Mouse (Mus musculus) heart, embryonic 13.5 days (tissue): Measurements from ENCODE around the gene Ifitm3. TPM values are rescaled to one million over a fixed set of nuclear protein-coding genes. Genes with fewer than 3 reads are reported as not detected.
A peak's percentile ranks its signal among the peaks of the same experiment; 100 is the strongest.
"Not testable (repeated sequence)": the region's sequence is repeated elsewhere in the genome, so short reads cannot be mapped to it uniquely, and the experiment has no call there.

Source experiments
- ATAC-seq: fragments of 200-750 bp; cut with Nextera tagmentation; 2 replicates; pipeline ENCODE4 v1.8.0; 2017; ENCODE audit warnings: moderate TSS enrichment; ENCODE audit not compliant: insufficient number of reproducible peaks, low FRiP score, low TSS enrichment; ENCODE audit errors: extremely low read depth
- H3K27ac ChIP-seq: fragments of 300-500 bp; sonication (generic); replicated peaks from 2 replicates; pipeline ENCODE4 v1.5.1; 2015; ENCODE audit warnings: moderate library complexity, mild to moderate bottlenecking, inconsistent platforms
- H3K27me3 ChIP-seq: fragments of 300-500 bp; sonication (generic); replicated peaks from 2 replicates; pipeline ENCODE4 v1.6.1; 2015; ENCODE audit warnings: mild to moderate bottlenecking, inconsistent platforms
- H3K36me3 ChIP-seq: fragments of 300-500 bp; sonication (generic); 2 replicates; pipeline ENCODE4 v1.6.1; 2015; ENCODE audit warnings: mild to moderate bottlenecking, inconsistent platforms
- H3K4me1 ChIP-seq: fragments of 300-500 bp; sonication (generic); 2 replicates; pipeline ENCODE4 v1.6.1; 2015; ENCODE audit warnings: inconsistent platforms
- H3K4me2 ChIP-seq: fragments of 300-500 bp; sonication (generic); 2 replicates; pipeline ENCODE4 v1.6.1; 2015; ENCODE audit warnings: inconsistent platforms, mild to moderate bottlenecking, moderate library complexity
- H3K4me3 ChIP-seq: fragments of 300-500 bp; sonication (generic); 2 replicates; pipeline ENCODE4 v1.5.1; 2015; ENCODE audit warnings: moderate library complexity, mild to moderate bottlenecking, inconsistent platforms
- H3K9ac ChIP-seq: fragments of 300-500 bp; sonication (generic); 2 replicates; pipeline ENCODE4 v1.6.1; 2015; ENCODE audit warnings: inconsistent platforms, mild to moderate bottlenecking, moderate library complexity
- H3K9me3 ChIP-seq: fragments of 300-500 bp; sonication (generic); 2 replicates; pipeline ENCODE4 v1.6.1; 2016; ENCODE audit warnings: inconsistent platforms
- WGBS: fragments of 180-500 bp; shearing (Covaris S2); methylation state at CpG from one replicate; pipeline ENCODE4 v1.1.7; 2015; ENCODE audit warnings: mixed read lengths; 5-methylcytosine and 5-hydroxymethylcytosine counted together
- polyA plus RNA-seq: library from polyadenylated mRNA; unstranded; fragments of >200 nt; fragmentation: Nextera tagmentation; extraction: Ambion mirVana; gene quantifications from 2 replicates; pipeline ENCODE4 v1.2.1, GENCODE M21; 2015

Ifitm3 gene
- polyA plus RNA-seq, 1 experiment from 2014 or later = 73.2 TPM

DNA sequence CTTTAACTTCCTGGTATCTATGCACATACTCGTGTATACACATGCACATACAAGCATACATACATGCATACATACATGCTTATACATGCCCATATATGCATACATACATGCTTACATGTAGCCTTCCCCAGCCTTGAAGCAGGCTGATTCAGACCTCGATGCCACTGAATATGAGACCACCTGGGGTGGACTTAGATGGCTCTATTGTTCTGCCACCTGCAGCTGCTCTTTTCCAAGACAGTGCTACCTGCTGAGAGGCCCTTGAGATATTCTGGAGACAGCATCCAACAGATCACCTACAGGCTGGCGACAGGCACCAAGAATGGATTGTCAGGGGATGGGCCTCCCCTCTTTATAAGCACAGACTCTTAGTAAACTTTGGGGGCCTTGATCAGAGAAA is 19.8 kb upstream of the Ifitm3 start:
- Histone ChIP-seq H3K9ac (no peak overlapping the region), H3K4me3 (no peak overlapping the region), H3K27me3 (no peaks in the 10 kb centered on the region), H3K4me1 (no peaks in the 10 kb centered on the region), H3K4me2 (no peak overlapping the region), H3K27ac (no peak overlapping the region), H3K9me3 (no peaks in the 10 kb centered on the region), H3K36me3 (no peaks in the 10 kb centered on the region)
- ATAC-seq = no peak
- WGBS = 55% methylated on average over 3 of the region's 3 CpGs

DNA sequence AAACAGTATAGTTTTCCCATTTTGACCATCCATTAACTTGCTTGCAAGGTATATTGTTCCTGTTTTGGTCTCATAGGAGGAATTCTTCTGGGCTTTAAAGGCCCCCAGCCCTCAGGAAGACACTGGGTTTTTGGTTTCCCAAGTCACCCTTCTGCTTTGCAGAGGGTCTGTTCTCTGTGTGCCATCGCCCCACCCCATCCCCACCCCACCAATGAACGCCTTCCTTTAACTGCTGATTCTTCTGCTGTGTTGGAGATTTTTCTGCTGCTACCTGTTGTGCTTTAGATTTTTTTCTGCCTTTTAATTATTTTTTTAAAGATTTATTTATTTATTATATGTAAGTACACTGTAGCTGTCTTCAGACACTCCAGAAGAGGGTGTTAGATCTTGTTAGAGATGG is 18.3 kb upstream of the Ifitm3 start, which contains the start of gene Gm17387:
TSS of gene Gm17387 (plus strand) at position 301 of the 400 bp plus-strand sequence.
- no peaks in the 10 kb centered on the region for H3K9me3 ChIP-seq
- 76% methylated on average over 2 of the region's 2 CpGs for WGBS
- no peaks in the 10 kb centered on the region for H3K36me3 ChIP-seq
- ATAC-seq = no peak
- H3K4me3 ChIP-seq = no peak within 1 kb of the TSS
- H3K27ac ChIP-seq = no peak within 1 kb of the TSS
- H3K4me2 ChIP-seq = no peak within 1 kb of the TSS
- H3K9ac ChIP-seq = no peak within 1 kb of the TSS
- H3K27me3 ChIP-seq = no peaks in the 10 kb centered on the region
- H3K4me1 ChIP-seq = no peaks in the 10 kb centered on the region

DNA sequence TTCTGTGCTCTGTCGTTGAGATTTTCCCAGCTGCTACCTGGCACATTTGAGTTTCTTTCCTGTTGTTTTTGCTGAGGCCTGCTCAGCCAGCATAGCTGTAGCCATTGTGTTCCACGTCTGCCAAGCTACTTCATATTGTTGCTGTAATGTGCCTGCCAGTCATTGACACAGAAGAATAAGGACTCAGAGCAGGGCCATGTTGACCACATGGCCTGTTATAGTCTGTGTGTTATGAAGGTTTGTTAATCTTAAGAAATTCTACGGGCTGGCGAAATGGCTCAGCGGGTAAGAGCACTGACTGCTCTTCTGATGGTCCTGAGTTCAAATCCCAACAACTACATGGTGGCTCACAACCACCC is 16.1 kb upstream of the Ifitm3 start:
- no peaks in the 10 kb centered on the region for H3K27me3 ChIP-seq
- ATAC-seq = no peak
- WGBS = 65% methylated on average over 5 of the region's 5 CpGs
- no peak overlapping the region for H3K9ac ChIP-seq
- H3K9me3 ChIP-seq = no peaks in the 10 kb centered on the region
- no peaks in the 10 kb centered on the region for H3K4me1 ChIP-seq
- H3K36me3 ChIP-seq = no peaks in the 10 kb centered on the region
- peak overlapping the region; percentile 34 for H3K27ac ChIP-seq
- no peak overlapping the region for H3K4me3 ChIP-seq
- no peak overlapping the region for H3K4me2 ChIP-seq

DNA sequence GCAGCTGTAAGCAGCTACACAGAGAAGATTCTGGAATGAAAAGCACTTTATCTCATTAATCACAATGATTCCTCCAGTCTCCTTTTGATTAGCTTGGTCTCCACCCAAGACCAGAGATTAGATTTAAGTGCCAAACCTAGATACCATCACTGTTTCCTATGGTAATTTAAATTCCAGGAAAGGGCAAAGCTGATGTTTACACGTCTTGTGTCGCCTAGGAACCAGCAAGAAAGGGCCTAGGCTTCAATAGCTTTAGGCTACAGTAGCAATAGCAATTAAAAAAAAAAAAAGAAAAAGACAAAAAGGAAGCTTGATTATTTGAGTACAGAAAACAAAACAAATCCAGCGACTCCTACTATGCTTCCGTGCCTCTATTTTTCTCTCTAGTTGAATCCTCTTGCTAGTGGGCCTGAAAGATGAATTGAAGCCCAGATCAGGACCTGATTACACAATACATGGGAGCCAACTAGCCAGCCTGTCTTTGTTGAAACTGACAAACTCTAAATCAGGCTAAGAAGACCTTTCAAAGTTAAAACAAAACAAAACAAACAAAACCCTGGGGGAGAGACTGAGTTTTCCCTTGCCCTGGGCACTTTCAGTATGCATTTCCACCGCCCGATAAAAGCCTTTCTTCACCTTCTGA is 15.6 kb upstream of the Ifitm3 start:
- Histone ChIP-seq H3K4me1 (no peaks in the 10 kb centered on the region), H3K27me3 (no peaks in the 10 kb centered on the region), H3K4me3 (no peak overlapping the region), H3K4me2 (no peak overlapping the region), H3K9me3 (no peaks in the 10 kb centered on the region), H3K27ac (peak overlapping the region; percentile 34), H3K36me3 (no peaks in the 10 kb centered on the region), H3K9ac (no peak overlapping the region)
- no peak for ATAC-seq
- 51% methylated on average over 6 of the region's 6 CpGs for WGBS

DNA sequence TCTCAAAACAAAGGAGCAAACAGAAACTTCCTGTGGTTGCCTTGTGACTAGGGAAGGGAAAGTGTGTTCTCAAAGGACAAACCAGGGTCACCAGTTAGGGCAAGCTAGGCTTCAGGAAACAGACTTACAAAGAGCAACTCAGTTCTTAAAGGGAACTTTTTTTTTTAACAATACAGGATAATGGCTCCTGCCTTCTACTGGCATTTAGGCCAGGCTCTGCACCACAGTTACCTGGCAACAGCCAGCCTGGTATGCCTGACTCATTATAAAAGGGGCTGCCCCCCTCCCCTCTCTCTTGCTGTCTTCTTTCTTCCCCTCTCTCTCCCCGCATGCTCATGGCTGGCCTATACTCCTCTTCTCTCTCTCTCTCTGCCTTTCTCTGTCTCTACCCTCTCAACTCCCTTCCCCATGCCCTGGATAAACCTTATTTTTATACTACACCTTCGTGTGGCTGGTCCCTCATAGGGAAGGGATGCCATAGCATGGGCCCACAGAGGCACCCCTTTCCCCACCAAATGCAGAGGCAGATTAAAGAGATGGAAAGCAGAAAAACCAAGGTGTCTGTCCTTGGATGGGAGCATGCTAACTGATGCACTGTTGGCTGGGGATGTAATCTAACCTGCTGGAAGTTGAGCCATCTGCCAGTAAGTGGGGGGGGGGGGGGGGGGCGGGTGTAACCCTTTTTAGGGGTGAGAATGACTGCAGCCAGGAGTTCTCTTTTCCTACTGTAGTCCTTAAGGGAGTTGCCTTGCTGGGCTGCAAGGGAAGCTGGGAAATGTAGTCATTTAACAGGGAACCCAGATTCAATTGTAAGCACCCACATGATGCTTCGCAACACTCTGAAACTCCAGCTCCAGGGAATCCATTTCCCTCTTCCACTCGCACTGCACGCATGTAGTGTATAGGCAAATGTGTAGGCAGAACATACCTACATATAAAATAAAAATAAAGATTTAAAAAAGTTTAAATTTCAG is 14.6 kb upstream of the Ifitm3 start:
- H3K9me3 ChIP-seq = no peaks in the 10 kb centered on the region
- no peak overlapping the region for H3K4me3 ChIP-seq
- H3K9ac ChIP-seq = no peak overlapping the region
- no peaks in the 10 kb centered on the region for H3K36me3 ChIP-seq
- 59% methylated on average over 5 of the region's 6 CpGs for WGBS
- H3K27ac ChIP-seq = no peak overlapping the region
- H3K4me1 ChIP-seq = no peaks in the 10 kb centered on the region
- ATAC-seq = no peak
- H3K27me3 ChIP-seq = no peaks in the 10 kb centered on the region
- no peak overlapping the region for H3K4me2 ChIP-seq

DNA sequence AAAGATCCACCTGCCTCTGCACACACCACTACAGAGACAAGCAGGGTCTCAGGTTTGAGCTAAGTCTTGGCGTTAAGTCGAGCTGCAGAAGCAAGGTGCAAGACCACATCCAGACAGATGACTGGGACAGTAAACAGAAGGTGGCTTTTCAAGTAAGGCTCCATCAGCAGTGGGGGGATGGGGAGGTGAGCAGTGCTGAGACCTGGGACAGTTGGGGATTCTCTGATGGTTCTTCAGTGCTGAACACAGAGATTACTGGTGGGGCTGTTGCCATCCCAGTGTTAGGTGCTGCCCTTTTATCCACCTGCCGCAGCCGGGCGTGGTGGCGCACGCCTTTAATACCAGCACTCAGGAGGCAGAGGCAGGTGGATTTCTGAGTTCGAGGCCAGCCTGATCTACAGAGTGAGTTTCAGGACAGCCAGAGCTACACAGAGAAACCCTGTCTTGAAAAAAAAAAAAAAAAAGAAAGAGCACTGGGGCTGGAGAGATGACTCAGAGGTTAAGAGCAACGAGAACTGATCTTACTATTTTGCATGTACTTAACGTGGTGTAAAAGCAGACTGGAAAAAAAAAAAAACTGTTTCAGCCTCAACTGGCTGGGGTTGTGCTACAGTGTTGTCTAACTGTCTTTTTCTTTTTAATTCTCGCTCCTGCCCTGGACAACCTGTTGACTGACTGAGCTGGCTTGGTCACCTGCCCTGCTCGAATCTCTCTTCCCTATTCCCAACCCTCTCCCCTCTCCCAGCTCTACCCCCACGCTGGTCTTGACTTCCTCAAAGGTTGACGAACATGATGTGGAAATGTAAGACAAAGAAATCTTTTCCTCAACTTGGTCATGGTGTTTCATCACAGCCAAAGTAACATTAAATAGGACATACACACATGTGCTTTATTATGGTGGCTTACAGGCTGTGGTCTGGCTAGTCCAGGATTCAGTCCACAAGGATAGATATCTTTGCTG is 11.2 kb upstream of the Ifitm3 start:
- ATAC-seq = no peak
- Histone ChIP-seq H3K4me1 (no peaks in the 10 kb centered on the region), H3K4me2 (no peak overlapping the region), H3K27me3 (no peaks in the 10 kb centered on the region), H3K4me3 (no peak overlapping the region), H3K27ac (no peak overlapping the region), H3K9me3 (no peaks in the 10 kb centered on the region), H3K36me3 (no peaks in the 10 kb centered on the region), H3K9ac (no peak overlapping the region)
- 67% methylated on average over 14 of the region's 14 CpGs for WGBS

DNA sequence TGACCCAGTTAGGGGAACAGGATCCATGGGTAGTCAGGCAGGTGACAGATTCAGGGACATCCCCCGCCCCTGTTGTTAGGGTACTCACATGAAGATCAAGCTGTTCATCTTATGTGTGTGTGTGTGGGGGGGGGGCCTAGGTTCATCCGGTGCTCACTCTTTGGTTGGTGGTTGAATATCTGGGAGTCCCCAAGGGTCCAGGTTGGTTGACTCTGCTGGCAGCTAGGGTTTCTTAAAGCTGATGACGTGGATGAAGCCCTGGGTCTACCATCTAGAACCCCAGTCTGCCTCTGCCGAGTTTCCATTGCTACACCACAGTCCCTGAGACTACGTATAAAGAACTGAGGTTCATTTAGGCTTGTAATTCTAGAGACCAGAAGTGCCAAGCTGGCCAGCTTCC is 8.5 kb upstream of the Ifitm3 start:
- Histone ChIP-seq H3K4me2 (no peak overlapping the region), H3K36me3 (no peaks in the 10 kb centered on the region), H3K9me3 (no peaks in the 10 kb centered on the region), H3K9ac (no peak overlapping the region), H3K27ac (no peak overlapping the region), H3K4me3 (no peak overlapping the region), H3K27me3 (no peaks in the 10 kb centered on the region), H3K4me1 (no peaks in the 10 kb centered on the region)
- 79% methylated on average over 5 of the region's 5 CpGs for WGBS
- no peak for ATAC-seq

DNA sequence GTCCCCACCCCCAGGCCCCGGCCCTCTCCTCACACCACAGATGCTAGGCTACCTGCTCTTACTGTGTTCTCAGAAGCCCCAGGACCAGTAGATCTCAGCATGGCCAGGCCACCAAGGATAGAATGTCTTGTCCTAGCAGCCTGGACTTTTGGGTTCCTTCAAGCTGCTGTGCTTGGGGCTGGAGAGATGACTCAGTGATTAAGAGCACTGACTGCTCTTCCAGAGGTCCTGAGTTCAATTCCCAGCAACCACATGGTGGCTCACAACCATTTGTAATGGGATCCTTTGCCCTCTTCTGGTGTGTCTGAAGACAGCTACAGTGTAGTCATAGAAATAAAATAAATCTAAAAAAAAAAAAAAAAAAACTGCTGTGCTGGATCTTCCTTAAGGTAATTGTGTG is 7.3 kb upstream of the Ifitm3 start, which contains the start of gene Ifitm6:
TSS of gene Ifitm6 (minus strand) at position 101 of the 400 bp plus-strand sequence.
- WGBS = 88% methylated on average over 1 of the region's 1 CpGs
- ATAC-seq, H3K27ac ChIP-seq, H3K27me3 ChIP-seq, H3K9ac ChIP-seq, H3K36me3 ChIP-seq, H3K4me1 ChIP-seq, H3K4me3 ChIP-seq, H3K4me2 ChIP-seq, H3K9me3 ChIP-seq: not testable (repeated sequence)

DNA sequence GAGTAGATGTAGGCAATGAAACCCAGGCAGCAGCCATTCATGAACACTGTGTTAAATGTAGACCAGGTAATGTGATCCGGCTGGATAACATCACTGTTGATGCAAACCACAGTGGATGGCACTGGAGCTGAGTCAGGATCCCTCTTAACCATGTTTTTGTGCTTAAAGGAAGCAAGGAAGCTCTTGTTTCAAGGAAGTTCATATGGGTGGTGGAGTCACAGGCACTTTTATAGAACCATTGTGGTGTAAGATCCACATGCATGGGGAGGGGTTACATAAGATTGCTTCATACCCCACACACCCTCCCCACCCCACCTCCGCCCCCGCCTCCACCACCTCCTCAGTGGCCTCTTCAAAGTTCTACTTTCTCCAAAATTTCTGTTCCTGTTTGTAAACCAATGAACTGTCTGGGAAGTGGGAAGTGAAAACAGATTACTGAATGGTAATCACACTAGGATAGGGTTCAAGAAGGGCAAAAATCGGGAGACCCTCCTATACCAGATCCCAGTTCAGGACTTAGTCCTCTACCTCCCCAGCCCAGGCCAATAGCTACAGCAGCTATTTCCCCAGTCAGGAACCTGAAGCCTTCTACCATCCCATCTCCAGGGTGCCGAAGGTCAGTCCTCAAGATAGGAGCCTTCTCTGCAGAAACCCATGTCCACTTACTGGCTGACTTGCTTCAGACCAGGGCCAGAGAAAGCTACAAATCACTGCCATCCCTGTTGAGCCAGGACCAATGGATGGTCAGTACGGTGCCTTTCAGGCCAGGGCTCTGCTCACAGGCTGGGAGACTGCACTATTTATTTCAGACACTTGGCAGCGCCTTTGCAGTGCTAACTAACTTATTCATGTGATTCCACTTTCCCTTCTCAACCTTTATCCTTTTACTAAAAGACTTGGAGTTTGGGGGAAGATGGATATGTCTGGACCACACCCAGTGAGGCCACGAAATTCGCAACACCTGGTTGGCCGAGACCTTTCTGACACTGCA is 6.4 kb upstream of the Ifitm3 start:
- Histone ChIP-seq H3K9ac (no peak overlapping the region), H3K9me3 (no peaks in the 10 kb centered on the region), H3K4me1 (no peaks in the 10 kb centered on the region), H3K4me2 (no peak overlapping the region), H3K36me3 (no peaks in the 10 kb centered on the region), H3K4me3 (no peak overlapping the region), H3K27ac (no peak overlapping the region), H3K27me3 (no peaks in the 10 kb centered on the region)
- ATAC-seq = no peak
- 74% methylated on average over 10 of the region's 10 CpGs for whole genome bisulfite sequencing

DNA sequence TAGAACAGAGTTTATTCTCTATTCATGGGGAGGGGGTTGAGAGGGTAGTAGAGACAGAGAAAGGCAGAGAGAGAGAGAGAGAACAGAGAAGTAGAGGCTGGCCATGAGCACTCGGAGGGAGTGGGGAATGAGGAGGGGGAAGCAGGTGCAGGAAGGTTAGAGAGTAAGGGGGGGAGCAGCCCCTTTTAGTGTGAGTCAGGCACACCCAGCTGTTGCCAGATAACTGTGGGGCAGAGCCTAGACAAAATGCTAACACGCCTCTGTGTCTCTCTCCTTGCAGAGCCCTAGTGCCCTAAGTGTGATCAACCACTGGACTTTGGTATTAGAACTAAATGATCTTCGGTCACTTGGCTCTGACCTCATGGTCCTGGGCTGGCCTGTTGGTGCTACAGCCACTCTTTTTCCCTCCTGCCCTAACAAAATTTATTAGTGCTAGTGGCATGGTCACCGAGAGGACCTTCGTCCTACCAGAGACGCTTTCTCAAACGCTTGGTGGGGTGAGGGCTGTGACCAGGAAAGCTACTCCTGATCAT is 734 bp upstream of the Ifitm3 start:
- peak overlapping the region; percentile 51 for H3K27ac ChIP-seq
- H3K9ac ChIP-seq = no peak overlapping the region; the same call in 1 of the 2 replicates
- no peak for ATAC-seq
- no peak overlapping the region for H3K4me3 ChIP-seq
- H3K4me1 ChIP-seq = peaks cover 23% of the 10 kb centered on the region
- 75% methylated on average over 7 of the region's 7 CpGs for WGBS
- H3K36me3 ChIP-seq = no peaks in the 10 kb centered on the region
- no peak overlapping the region for H3K4me2 ChIP-seq
- peaks cover 12% of the 10 kb centered on the region; the same call in 1 of the 2 replicates for H3K27me3 ChIP-seq
- no peaks in the 10 kb centered on the region for H3K9me3 ChIP-seq
